Mouse (Mus musculus) megakaryocyte, embryonic 14.5 days (primary cell): ENCODE results near the gene Ptprr.

Experiments used
- FLI1 ChIP-seq: IDR thresholded peaks from 2 replicates; pipeline ENCODE4 v1.6.1; 2012; ENCODE audit warnings: low read length, inconsistent platforms, mixed read lengths
- GATA1 ChIP-seq: IDR thresholded peaks from 3 replicates; pipeline ENCODE4 v1.6.1; 2012; ENCODE audit warnings: mixed read lengths, low read length, inconsistent platforms, borderline replicate concordance

- TF ChIP-seq GATA1: no peak
- TF ChIP-seq FLI1: no peak
Observed at GRCm38 (mm10) chr10:116096466-116096865, 78.5 kb downstream of the Ptprr start.
